Mouse (Mus musculus) mature B cell (primary cell): ENCODE measurements at regions not wholly inside any gene's neighbourhood (a gene's known extent, or its start where the extent isn't known, plus 50 kb on each side); places are given as distances from the start of the nearest gene placed in this dataset.

Experiments used
- in situ Hi-C: fragments of 300-500 bp; cut with MboI; formaldehyde crosslinking; loops from 2 replicates; pipeline ENCODE4 v1.14.3; 2019

GRCm38 (mm10) chr8:116379851-116380250 is 124.9 kb upstream of the Dynlrb2 start:
- in situ Hi-C loops = no loop called here

GRCm38 (mm10) chr8:116375758-116376157 is 129.0 kb upstream of the Dynlrb2 start:
- in situ Hi-C loops = no loop called here

DNA sequence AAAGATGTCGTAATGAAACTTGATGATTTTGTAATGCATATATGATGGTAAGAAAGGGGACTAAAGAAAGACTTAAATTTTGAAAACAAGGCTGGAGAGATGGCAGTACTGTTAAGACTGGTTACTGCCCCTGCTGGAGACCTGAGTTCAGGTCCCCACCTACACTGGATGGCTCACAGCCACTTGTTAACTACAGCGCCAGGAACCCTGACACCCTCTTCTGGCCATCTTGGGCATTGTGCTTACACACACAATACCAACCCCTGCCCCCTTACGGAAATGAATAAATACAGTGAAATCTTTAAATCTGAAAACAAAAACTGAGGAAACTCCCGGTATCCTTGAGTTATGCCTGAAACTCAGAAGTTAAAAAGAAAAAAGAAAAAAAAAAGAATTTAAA is 131.7 kb upstream of the Dynlrb2 start:
- in situ Hi-C loops = no loop called here

DNA sequence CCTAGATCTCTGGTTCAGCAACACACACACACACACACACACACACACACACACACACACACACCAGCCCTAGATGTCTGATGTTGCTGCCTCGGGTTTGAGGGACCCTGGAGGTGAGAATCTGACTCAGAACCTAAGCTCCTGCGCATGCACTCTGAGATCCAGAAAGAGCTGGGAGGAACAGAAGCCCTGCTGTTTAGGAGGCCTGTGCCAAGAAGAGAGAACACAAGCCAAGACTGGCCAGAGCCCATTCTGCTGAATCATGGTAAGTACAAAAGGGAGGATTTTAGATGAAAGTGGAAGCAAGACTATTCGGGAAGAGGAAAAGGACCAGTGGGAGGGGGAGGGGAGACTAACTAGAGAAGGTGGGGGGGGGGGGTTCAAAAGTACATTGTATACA is 132.2 kb upstream of the Dynlrb2 start:
- in situ Hi-C loops = no loop called here

- in situ Hi-C loops = no loop called here
Measured at GRCm38 (mm10) chr8:116372056-116372455, 132.7 kb upstream of the Dynlrb2 start.

DNA sequence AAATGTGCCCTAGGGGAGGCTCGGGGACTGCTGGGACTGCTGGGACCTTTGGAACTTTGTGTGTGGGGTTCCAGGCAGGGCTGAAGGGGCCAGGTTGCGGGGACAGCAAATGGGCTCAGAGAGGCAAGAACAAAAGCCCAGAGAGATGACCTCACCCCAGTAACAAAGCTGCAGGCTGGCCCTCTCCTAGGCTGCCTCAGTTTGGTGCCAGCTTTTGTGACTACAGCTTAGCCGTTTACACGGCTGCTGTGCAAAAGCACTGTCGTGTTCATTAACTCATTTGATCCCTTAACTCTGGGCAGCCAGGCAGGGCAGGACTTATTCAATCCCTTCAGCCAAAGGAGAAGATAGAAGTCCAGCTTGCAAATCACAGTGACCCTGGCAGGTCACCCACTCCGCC is 137.3 kb upstream of the Dynlrb2 start:
- in situ Hi-C loops = no loop called here

GRCm38 (mm10) chr8:116366706-116367105 is 138.1 kb upstream of the Dynlrb2 start:
- in situ Hi-C loops = no loop called here

DNA sequence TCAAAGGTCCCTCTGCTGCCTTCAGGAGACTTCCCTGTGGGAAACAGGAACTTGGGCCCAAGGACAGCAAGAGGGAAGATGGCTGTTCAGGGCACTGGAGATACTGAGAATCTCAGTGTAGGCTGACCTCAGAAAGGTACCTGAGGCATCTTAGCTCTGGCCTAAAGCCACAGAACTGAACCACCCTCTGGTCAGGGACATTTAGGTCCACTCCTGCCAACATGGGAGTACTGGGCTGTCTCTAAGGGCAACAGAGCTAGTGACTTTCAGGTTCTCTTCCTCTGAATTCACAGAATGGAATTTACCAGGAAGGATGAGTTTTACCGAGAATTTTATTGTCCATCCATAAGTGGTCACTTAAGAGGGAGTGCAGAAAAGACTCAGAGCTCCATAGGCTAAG is 140.0 kb upstream of the Dynlrb2 start:
- in situ Hi-C loops = no loop called here

DNA sequence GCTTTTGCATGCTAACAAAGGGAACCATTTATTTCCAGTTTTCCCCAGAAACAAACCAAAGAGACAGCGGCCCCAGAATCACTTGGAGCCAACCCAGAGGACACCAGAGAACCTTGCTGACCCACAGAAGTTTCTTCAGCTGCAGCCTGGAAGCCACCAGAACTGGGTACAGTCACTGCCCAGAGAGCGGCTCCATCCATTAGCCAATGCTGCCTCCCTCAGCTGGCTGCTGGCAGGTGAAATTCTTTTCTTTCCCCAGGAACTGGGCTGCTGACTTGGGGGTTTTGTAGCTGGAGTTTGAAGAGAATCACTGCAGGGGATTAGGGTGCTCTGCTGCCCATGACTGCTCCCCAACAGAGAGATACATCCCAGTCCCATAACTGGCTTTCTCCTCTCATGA is 140.6 kb upstream of the Dynlrb2 start:
- in situ Hi-C loops = no loop called here

GRCm38 (mm10) chr8:116362351-116362750 is 142.4 kb upstream of the Dynlrb2 start:
- in situ Hi-C loops = no loop called here

GRCm38 (mm10) chr8:116359761-116360160 is 145.0 kb upstream of the Dynlrb2 start:
- in situ Hi-C loops = no loop called here

- in situ Hi-C loops = no loop called here
Measured at GRCm38 (mm10) chr8:116354756-116355155, 150.0 kb upstream of the Dynlrb2 start.

GRCm38 (mm10) chr8:116353911-116354310 is 150.9 kb upstream of the Dynlrb2 start:
- in situ Hi-C loops = no loop called here

DNA sequence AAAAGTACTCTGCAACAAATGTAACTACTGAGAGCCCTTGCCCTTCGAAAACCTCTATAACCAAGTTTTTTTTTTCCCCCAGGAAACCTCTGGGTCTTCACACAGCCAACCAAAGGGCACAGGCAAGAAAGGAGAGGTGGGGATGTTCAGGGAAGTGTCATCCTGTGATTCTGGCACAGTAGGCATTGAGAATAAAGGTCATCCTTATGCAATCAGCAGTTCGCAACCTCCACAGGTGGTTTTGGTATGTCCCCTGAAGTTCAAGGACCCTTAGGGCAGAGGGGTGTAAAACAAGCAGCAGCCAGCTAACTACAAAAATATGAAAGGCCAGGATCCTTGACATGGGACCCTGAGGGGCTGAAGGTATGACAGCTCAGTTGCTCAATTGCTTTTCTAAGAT is 152.1 kb upstream of the Dynlrb2 start:
- in situ Hi-C loops = no loop called here

DNA sequence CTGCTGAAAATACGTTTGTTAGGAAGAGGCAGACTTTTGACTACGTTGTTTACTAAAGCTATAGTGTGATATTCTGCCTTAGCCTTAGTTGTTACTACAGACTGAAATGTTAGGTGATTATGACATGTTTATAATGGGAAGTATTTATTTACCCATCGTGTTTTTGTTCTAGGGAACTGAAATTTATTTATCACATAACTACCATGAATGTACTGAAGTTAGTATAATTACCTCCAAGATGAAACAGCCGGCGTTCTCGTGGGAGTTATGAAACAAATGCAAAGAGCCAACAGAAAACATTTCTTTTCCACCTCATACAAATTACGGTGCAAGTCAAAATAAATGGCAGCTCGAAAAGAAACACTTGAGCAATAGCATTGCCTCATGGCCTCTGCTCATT is 155.8 kb upstream of the Dynlrb2 start:
- in situ Hi-C loops = no loop called here

DNA sequence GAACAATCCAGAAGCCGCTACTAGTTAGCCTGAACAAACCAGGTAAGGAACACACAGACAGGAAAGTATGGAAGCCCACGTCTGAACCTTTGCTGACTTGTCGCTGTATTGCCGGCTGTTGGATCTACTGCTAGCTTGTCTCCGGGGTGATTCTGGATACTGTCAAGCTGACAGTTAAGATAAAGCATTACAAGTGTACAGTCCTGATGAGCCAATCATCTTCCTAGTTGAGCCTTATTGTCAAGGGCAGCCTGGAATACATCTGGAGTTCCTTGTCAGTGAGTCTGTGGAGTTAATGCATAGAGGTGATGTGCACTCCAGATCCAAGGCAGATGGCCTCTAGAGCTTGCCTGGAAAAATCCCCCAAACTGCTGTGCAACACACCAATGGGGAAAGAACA is 157.8 kb upstream of the Dynlrb2 start:
- in situ Hi-C loops = no loop called here

- in situ Hi-C loops = no loop called here
Measured at GRCm38 (mm10) chr8:116344590-116345222, 160.1 kb upstream of the Dynlrb2 start.

GRCm38 (mm10) chr8:116343534-116343933 is 161.2 kb upstream of the Dynlrb2 start:
- in situ Hi-C loops = no loop called here

DNA sequence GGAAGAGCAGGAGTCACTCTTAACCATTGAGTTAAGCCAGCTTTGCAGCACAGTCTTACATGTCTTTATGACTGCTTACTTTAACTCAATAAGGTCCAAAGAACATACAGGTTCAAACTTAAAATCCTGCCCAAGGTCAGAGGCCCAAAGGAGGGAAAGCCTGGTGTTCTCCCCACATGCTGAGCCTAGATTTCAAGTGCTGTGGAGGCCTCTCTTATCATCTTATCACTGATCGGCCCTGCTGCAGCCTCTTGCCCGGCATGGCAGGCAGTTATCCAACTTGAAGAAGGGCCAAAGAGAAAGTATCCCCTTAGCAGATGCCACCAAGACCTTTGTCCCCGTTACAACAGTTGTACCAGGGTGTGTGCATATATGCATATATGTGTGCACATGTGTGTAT is 170.0 kb upstream of the Dynlrb2 start:
- in situ Hi-C loops = no loop called here

DNA sequence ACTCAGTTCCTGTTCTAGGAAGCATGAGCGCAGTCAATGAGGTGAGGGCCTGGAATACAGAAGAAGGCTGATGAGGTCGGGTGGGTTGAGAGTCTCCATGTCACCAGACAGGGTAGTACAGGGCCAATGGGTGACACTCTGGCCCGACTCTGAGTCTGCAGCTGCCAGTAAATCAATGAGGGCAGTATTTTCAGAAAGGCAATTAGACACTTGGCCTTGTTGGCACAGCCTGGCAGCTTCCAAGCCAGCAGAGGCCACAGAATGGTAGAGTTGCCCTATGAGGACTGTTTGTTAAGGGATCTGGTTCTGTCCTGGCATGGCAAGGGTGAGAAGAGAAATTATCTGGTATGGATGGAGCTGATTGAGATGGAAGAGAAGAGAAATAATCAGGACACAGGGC is 170.7 kb upstream of the Dynlrb2 start:
- in situ Hi-C loops = no loop called here

GRCm38 (mm10) chr8:116320014-116320680 is 184.6 kb upstream of the Dynlrb2 start:
- in situ Hi-C loops = no loop called here

- in situ Hi-C loops = no loop called here
Measured at GRCm38 (mm10) chr8:116315410-116315809, 189.4 kb upstream of the Dynlrb2 start.

GRCm38 (mm10) chr8:116314429-116315092 is 190.2 kb upstream of the Dynlrb2 start:
- in situ Hi-C loops = no loop called here
